Mouse (Mus musculus) megakaryocyte, adult 5-6 weeks (primary cell): Measurements from ENCODE around the gene Zfp711. TPM values are rescaled to one million over a fixed set of nuclear protein-coding genes. Genes with fewer than 3 reads are reported as not detected.

Experiments used
- ATAC-seq: 2 replicates; pipeline ENCODE4 v1.8.0; 2016; ENCODE audit warnings: mild to moderate bottlenecking, inconsistent platforms; ENCODE audit not compliant: poor library complexity, severe bottlenecking
- total RNA-seq, 2 experiments: library from RNA; stranded (forward) in 1 of 2; stranded (reverse) in 1 of 2; fragments of 153-499, 151-499 nt in 1 of 2; fragments of 221-1000, 200-1000 nt in 1 of 2; gene quantifications; 2 replicates each; pipeline versions ENCODE4 v1.2.3 to v1.2.4; 2015 to 2017

Gene Zfp711
- total RNA-seq (2015) (not detected in 2 replicates), total RNA-seq (2017) (not detected in 2 replicates)

- ATAC-seq, result no peak
Observed at GRCm38 (mm10) chrX:112600511-112601305, at the start of gene Zfp711. TSS of gene Zfp711 (plus strand) at chrX:112600526.

- no peak for ATAC-seq
Observed at GRCm38 (mm10) chrX:112567716-112568115, 32.6 kb upstream of the Zfp711 start.

GRCm38 (mm10) chrX:112601306-112602120 lies 1.2 kb downstream of the Zfp711 start:
- no peak for ATAC-seq

- no peak for ATAC-seq
Observed at GRCm38 (mm10) chrX:112675525-112675924, 75.2 kb downstream of the Zfp711 start.

DNA sequence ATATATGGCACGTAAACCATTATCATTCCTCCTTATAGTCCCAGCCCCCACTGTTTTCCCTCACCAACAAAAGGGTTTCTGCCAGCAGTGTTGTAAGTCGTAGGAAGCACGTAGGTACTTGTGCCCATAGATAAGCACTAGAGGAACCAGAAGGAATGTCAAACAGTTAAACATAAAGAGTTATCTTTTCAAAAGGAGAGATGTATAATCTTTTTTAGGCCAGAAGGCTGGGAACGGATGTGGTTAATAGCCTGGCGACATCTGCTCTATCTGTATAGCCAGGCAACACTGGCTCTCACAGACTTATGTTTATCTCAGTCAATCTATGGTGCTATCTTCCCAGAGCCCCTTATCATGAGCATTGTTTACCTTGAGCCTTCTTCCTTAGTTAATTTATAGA lies 80.3 kb downstream of the Zfp711 start:
- ATAC-seq, result no peak

Other genes with a start within 250 kb of the Zfp711 start
- gene Satl1, start 193.7 kb upstream of the Zfp711 start, total RNA-seq (2015), result not detected in 2 replicates
- gene Satl1, start 193.7 kb upstream of the Zfp711 start, total RNA-seq (2017), result not detected in 2 replicates
- gene 2010106E10Rik, start 105.3 kb upstream of the Zfp711 start, total RNA-seq (2015), result not detected in 2 replicates
- not detected in 2 replicates for gene 2010106E10Rik, start 105.3 kb upstream of the Zfp711 start, total RNA-seq (2017)
- not detected in 2 replicates for gene Pof1b, start 98.1 kb downstream of the Zfp711 start, total RNA-seq (2015)
- gene Pof1b, start 98.1 kb downstream of the Zfp711 start, total RNA-seq (2017), result not detected in 2 replicates